Comparison of ENCODE assay signal across 1 mouse cellular context in the genomic region with DNA sequence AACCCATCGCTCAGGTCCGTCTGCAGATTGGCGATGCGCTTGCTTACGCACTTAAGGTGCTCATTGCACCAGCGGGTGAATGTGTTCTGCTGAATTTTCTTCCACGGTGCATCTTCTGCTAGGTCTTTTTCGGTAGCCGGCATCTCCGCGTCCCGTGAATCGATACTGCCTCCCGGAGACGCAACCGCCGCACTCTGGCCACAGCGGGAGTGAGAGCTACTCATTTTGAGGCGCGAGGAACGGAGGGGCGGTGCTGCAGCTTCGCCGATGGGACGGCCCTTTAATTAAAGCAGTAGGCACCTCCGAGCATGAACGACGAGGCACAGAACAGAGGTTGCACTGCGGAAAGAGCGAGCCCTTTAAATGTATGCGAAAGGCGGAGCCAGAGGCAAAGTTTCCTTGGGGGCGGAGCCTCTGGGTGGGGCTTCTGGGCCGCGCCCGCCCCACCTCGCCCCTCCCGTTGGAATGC.
TF ChIP-seq lines count a peak whose summit lies in the region.

No protein-coding gene starts in this region.

TF ChIP-seq in myocyte, 11 proteins besides CTCF, POLR2A, EP300 and RAD21 (continued from another document):
- TF ChIP-seq MYOG (IDR thresholded peaks at IDR 0.05; ENCODE audit: control insufficient read depth in 1 of 3, insufficient read depth in 1 of 3, insufficient read length in 2 of 3, low read depth in 2 of 3) (no peak), POLR2AphosphoS2 (IDR thresholded peaks at IDR 0.05; ENCODE audit: insufficient read length, low read depth) (peak; percentile 97), TCF12 (IDR thresholded peaks at IDR 0.05; ENCODE audit: insufficient read depth, poor library complexity, severe bottlenecking) (no peak), MAX (IDR thresholded peaks at IDR 0.05; ENCODE audit: low read depth) (no peak), REST (IDR thresholded peaks at IDR 0.05; ENCODE audit: insufficient read depth, insufficient read length) (peak; percentile 36), E2F4 (IDR thresholded peaks at IDR 0.05; ENCODE audit: insufficient read depth) (no peak)
